Mouse (Mus musculus) intestine, embryonic 16.5 days (tissue): ENCODE measurements at regions not wholly inside any gene's neighbourhood (a gene's known extent, or its start where the extent isn't known, plus 50 kb on each side); places are given as distances from the start of the nearest gene placed in this dataset.

Source experiments
- ATAC-seq: fragments of 200-750 bp; cut with Nextera tagmentation; 2 replicates; pipeline ENCODE4 v1.8.0; 2017; ENCODE audit warnings: moderate TSS enrichment, moderate library complexity
- H3K27ac ChIP-seq: fragments of 300-500 bp; sonication (generic); 2 replicates; pipeline ENCODE4 v1.5.1; 2014; ENCODE audit warnings: mild to moderate bottlenecking, low read length
- H3K27me3 ChIP-seq: fragments of 300-500 bp; sonication (generic); replicated peaks from 2 replicates; pipeline ENCODE4 v1.6.1; 2014; ENCODE audit warnings: low read length, control low read depth, mixed read lengths; ENCODE audit not compliant: control insufficient read depth, insufficient read depth
- H3K36me3 ChIP-seq: fragments of 300-500 bp; sonication (generic); 2 replicates; pipeline ENCODE4 v1.6.1; 2014; ENCODE audit warnings: low read length, control low read depth; ENCODE audit not compliant: control insufficient read depth, insufficient read depth
- H3K4me1 ChIP-seq: fragments of 300-500 bp; sonication (generic); 2 replicates; pipeline ENCODE4 v1.6.1; 2014; ENCODE audit warnings: low read length, control low read depth, mixed read lengths; ENCODE audit not compliant: control insufficient read depth, insufficient read depth
- H3K4me2 ChIP-seq: fragments of 300-500 bp; sonication (generic); 2 replicates; pipeline ENCODE4 v1.6.1; 2014; ENCODE audit warnings: low read depth, low read length, control low read depth
- H3K4me3 ChIP-seq: fragments of 300-500 bp; sonication (generic); 2 replicates; pipeline ENCODE4 v1.5.1; 2014; ENCODE audit warnings: mild to moderate bottlenecking, low read length
- H3K9ac ChIP-seq: fragments of 300-500 bp; sonication (generic); 2 replicates; pipeline ENCODE4 v1.6.1; 2014; ENCODE audit warnings: low read depth, low read length
- H3K9me3 ChIP-seq: fragments of 300-500 bp; sonication (generic); 2 replicates; pipeline ENCODE4 v1.6.1; 2016; ENCODE audit warnings: low read length, control low read depth; ENCODE audit not compliant: control insufficient read depth
- WGBS: fragments of 180-500 bp; shearing (Covaris S2); extraction: QIAGEN DNeasy Blood & Tissue Kit; methylation state at CpG from one replicate; pipeline ENCODE4 v1.1.7; 2014; 5-methylcytosine and 5-hydroxymethylcytosine counted together

DNA sequence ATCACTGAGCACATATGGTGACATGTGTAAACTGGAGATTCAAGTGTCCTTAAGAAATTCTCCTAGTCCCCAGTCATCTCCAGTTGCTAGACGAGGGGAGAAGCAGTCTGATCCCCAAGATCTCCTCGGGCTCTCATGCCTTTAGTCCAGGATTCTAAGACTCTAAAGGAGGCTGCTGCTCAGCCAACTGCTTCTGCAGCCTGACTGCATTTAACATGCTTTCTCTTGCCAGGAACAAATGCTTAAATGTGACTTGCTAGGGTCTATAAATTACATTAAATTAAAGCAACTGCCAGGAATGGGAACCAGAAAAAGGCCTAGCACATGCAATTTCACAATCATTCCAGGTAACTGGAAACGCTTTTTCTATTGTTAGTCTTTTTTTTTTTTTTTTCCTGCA lies 599.8 kb upstream of the Gcfc2 start:
- Histone ChIP-seq H3K27me3 (no peaks in the 10 kb centered on the region), H3K36me3 (no peaks in the 10 kb centered on the region), H3K9ac (no peak overlapping the region), H3K9me3 (no peaks in the 10 kb centered on the region), H3K27ac (no peak overlapping the region), H3K4me3 (no peak overlapping the region), H3K4me2 (no peak overlapping the region), H3K4me1 (no peaks in the 10 kb centered on the region)
- ATAC-seq: no peak
- 76% methylated on average over 3 of the region's 3 CpGs for WGBS

DNA sequence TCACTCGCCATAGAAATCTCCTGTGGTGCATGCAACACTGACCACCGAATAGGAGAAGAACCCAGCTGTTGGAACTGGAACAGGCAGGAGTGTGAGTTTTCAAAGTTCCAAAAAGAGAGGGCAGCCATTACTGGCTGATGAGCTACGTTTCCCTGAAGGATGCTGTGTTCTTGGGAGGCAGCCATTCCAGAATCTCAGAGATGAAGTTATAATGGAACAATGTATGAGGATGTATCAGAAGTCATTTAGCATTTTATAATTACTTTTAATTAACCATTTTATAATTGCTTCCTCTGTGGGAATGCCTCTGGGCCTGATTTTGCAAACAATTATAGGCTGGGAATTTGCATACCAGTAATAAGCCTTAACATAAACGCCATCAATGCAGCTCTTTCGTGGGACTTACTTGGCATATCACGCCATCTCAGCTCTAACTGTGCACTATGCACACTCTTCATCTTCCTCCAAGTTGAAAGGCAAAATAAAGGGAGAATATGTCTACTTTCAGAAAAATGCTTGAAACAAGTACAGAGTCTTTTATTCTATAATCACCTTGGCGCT lies 559.4 kb upstream of the Gcfc2 start:
- Histone ChIP-seq H3K4me3 (no peak overlapping the region), H3K9ac (no peak overlapping the region), H3K36me3 (no peaks in the 10 kb centered on the region), H3K4me2 (no peak overlapping the region), H3K27ac (no peak overlapping the region), H3K9me3 (no peaks in the 10 kb centered on the region), H3K4me1 (no peaks in the 10 kb centered on the region), H3K27me3 (no peaks in the 10 kb centered on the region)
- WGBS: 83% methylated on average over 7 of the region's 7 CpGs
- ATAC-seq: no peak

DNA sequence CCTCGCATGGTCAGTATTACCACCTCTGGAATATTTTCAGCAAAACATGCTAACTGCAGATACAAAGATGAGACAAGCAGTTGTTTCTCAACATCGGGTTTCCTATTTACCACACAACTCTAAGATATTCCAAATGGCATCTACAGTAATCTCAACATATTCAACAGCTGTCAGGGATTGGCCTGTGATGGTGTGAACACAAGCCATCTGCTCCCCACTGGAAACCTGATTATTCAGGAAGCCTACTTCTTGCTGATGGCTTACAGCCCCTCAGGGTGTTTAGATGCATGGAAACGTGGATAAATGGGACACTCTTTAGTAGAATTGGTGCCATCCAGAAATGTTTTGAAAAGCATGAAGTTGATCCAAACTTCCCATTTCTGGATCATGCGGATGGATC lies 535.0 kb upstream of the Gcfc2 start:
- Histone ChIP-seq H3K4me3 (no peak overlapping the region), H3K36me3 (no peaks in the 10 kb centered on the region), H3K9me3 (no peaks in the 10 kb centered on the region), H3K9ac (no peak overlapping the region), H3K4me1 (no peaks in the 10 kb centered on the region), H3K4me2 (no peak overlapping the region), H3K27ac (no peak overlapping the region), H3K27me3 (no peaks in the 10 kb centered on the region)
- WGBS: 71% methylated on average over 4 of the region's 4 CpGs
- ATAC-seq: no peak

DNA sequence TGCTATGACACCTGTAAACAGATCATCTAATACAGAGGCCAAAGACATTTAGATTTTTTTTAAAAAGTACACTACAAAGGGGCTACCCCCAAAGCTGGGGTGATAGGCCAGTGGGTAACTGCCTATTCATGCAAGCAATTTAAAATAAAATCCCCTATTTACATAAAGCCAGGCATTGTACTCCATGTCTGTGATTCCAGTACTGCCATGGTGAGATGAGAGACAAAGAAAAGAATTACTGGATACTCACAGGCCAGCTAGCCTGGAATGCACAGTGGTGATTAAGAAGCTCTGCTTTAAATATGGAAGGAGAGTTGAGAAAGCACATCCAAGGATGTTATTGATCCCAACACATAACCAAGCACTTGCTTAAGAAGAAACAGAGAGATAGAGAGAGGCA lies 520.3 kb upstream of the Gcfc2 start:
- no peak for ATAC-seq

GRCm38 (mm10) chr6:81413611-81414010 lies 509.9 kb upstream of the Gcfc2 start:
- 91% methylated on average over 5 of the region's 5 CpGs for WGBS

More for the DNA sequence above, 520.3 kb upstream of the Gcfc2 start:
- H3K4me1 ChIP-seq: no peaks in the 10 kb centered on the region
- no peak overlapping the region for H3K4me2 ChIP-seq
- no peaks in the 10 kb centered on the region for H3K9me3 ChIP-seq
- H3K27me3 ChIP-seq: no peaks in the 10 kb centered on the region
- no peak overlapping the region for H3K9ac ChIP-seq
- no peaks in the 10 kb centered on the region for H3K36me3 ChIP-seq
- no peak overlapping the region for H3K4me3 ChIP-seq
- H3K27ac ChIP-seq: no peak overlapping the region

DNA sequence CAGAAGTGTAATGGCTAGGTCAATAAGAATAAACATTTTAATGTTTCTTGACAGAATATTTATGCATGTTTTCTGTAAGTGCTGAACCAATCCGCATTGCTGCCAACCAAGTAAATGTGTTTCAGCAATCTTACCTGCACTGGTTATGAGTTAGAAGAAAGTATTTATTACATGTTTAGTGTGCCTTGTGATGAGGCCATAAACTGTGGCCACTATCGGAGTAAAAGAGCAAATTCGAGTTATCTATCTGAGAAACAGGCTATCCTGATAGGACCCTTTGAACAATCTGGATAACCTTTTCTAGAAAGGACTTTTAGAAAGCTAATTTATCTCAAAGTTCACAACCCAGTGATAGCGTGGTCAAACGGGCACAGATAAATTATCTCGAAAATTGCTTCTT lies 488.7 kb upstream of the Gcfc2 start:
- no peaks in the 10 kb centered on the region for H3K9me3 ChIP-seq
- WGBS: 44% methylated on average over 6 of the region's 6 CpGs
- H3K27me3 ChIP-seq: no peaks in the 10 kb centered on the region
- H3K36me3 ChIP-seq: no peaks in the 10 kb centered on the region
- H3K4me2 ChIP-seq: no peak overlapping the region
- no peak overlapping the region for H3K4me3 ChIP-seq
- no peak overlapping the region for H3K27ac ChIP-seq
- no peaks in the 10 kb centered on the region for H3K4me1 ChIP-seq
- peak; percentile 81 for ATAC-seq
- no peak overlapping the region for H3K9ac ChIP-seq

More at GRCm38 (mm10) chr6:81413611-81414010, 509.9 kb upstream of the Gcfc2 start:
- Histone ChIP-seq H3K36me3 (no peaks in the 10 kb centered on the region), H3K4me1 (no peaks in the 10 kb centered on the region), H3K9ac (no peak overlapping the region), H3K9me3 (no peaks in the 10 kb centered on the region), H3K4me2 (no peak overlapping the region), H3K4me3 (no peak overlapping the region), H3K27ac (no peak overlapping the region), H3K27me3 (no peaks in the 10 kb centered on the region)
- no peak for ATAC-seq

DNA sequence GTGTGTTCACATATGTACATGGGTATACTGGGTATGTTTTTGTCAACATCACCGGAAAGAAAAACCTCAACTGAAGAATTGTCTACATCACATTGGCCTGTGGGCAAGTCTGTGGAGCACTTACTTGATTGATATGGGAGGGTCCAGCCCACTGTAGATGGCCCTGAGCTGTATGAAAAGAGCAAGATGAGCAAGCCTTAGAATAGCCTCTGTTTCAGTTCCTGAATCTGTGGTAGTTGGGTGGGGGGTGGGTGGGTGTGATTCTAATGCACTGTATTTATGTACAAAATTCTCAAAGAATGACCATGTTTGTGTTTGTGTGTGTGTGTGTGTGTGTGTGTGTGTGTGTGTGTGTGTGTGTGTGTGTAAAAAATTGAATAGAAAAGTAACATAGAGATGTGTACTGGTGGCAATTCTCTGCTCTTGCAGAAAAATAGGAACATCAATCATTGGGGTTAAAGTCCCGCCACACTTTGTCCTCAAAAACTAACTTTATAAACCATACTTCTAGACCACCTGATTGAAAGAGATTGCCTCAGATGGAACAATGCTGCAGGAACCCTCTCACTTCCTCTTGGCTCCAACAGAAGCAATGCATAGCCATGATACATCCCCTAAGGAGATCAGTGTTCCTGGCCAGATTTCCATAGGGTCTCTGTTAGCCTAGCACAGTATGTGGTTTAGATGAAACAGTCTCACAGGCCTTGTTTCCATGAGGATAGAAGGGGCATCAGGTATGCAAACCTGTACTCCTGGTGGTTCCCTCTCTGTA lies 484.3 kb upstream of the Gcfc2 start:
- Histone ChIP-seq H3K4me2 (no peak overlapping the region), H3K4me3 (no peak overlapping the region), H3K9me3 (no peaks in the 10 kb centered on the region), H3K27me3 (no peaks in the 10 kb centered on the region), H3K36me3 (no peaks in the 10 kb centered on the region), H3K4me1 (no peaks in the 10 kb centered on the region), H3K27ac (no peak overlapping the region), H3K9ac (no peak overlapping the region)
- no peak for ATAC-seq
- 95% methylated on average over 2 of the region's 2 CpGs for WGBS

DNA sequence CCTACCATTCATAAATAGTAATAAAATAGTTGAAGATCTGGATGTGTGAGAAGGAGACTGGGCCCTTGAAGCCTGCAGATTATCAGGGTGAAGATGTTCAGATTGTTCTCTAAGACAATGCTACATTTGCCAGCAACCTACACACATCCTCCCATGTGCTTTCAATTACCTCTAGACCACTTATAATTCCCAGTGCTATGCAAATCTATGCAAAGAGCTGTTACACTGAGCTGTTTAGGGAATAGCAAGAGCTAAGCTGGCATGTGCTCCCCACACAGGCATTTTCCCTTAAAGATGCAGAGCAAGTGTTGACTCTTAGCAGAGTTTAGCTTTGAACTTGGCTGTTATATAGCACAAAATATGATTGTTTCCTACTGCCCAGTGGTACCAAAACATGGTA lies 482.1 kb upstream of the Gcfc2 start:
- H3K9me3 ChIP-seq: no peaks in the 10 kb centered on the region
- no peaks in the 10 kb centered on the region for H3K27me3 ChIP-seq
- ATAC-seq: no peak
- H3K27ac ChIP-seq: no peak overlapping the region
- H3K36me3 ChIP-seq: no peaks in the 10 kb centered on the region
- H3K4me2 ChIP-seq: no peak overlapping the region
- no peaks in the 10 kb centered on the region for H3K4me1 ChIP-seq
- H3K4me3 ChIP-seq: no peak overlapping the region
- H3K9ac ChIP-seq: no peak overlapping the region

GRCm38 (mm10) chr6:81446019-81446800 lies 477.3 kb upstream of the Gcfc2 start:
- Histone ChIP-seq H3K4me3 (no peak overlapping the region), H3K27me3 (no peaks in the 10 kb centered on the region), H3K9me3 (no peaks in the 10 kb centered on the region), H3K9ac (no peak overlapping the region), H3K36me3 (no peaks in the 10 kb centered on the region), H3K4me1 (no peaks in the 10 kb centered on the region), H3K4me2 (no peak overlapping the region), H3K27ac (no peak overlapping the region)
- no peak for ATAC-seq
- WGBS: 100% methylated on average over 1 of the region's 1 CpGs
